Mouse (Mus musculus): ENCODE results near the gene Rtel1.

The Rtel1 gene

DNA sequence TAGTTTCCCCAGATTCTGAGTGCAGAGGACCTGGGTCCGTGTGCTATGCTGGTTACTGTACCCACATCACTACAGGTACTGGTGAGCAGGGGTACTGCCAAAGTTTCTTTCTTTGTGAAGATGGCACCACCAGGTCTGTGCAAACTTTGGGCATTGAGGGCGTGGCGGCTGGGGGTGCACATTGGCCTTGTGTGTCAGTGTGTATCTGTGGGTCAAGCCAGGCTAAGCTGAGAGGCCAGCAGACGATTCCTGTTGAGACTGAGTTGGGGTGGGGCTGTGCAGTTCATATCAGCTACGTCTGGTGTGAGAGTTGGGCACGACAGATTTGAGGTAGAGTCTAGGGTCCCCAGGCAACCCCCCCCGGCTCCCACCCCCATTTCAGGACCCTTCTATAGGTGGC, 64.9 kb downstream of the Rtel1 start:
- in situ Hi-C loops (cut with MboI; ENCODE audit: unreplicated experiment in 2 of 2): no loop called here

- in situ Hi-C loops (cut with MboI; ENCODE audit: unreplicated experiment in 2 of 2): no loop called here
These were observed 65.4 kb downstream of the Rtel1 start for GRCm38 (mm10) chr2:181384919-181385391.

- in situ Hi-C loops (cut with MboI; ENCODE audit: unreplicated experiment in 2 of 2): no loop called here
These were observed 66.3 kb downstream of the Rtel1 start for GRCm38 (mm10) chr2:181385885-181386284.

- in situ Hi-C loops (cut with MboI; ENCODE audit: unreplicated experiment in 2 of 2): no loop called here
These were observed 67.2 kb downstream of the Rtel1 start for GRCm38 (mm10) chr2:181386663-181387210.

DNA sequence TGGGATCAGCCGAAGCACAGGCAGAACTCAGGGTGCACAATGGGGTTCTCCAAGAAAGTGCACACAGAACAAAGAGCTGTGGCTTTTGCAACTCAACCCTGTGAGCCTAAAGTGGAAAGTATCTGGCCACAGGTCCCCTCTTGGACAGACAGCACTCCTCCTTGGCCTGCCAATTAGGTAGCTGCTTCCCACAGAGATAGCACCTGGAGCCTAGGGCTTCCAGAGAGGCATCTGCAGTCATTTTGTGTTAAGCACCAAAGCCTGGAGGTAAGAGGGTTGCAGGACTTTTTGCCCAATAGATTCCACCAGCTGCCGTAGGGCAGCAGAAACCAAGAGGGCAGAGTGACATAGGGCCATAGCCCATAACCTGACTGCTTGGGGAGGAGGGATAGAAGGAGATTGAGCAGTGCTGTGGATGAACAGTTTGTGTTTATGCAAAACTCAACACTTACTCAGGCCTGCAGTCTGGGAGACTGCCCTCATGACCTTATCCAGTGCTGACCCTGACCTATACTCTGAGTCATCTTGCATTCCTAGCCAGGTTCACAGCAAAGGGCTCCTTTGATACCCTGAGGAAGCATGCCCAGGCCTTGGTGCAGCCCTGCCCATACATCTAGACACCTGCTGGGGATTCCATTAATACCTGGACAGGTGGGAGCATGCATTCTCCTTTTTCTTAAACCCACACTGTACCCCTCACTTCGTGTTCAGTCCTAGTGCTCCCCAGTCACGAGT, 70.8 kb downstream of the Rtel1 start:
- in situ Hi-C loops (cut with MboI; ENCODE audit: unreplicated experiment in 2 of 2): loop anchor here (5.0 to 10.0 kb wide), 4 partner anchors 192 to 287 kb away; partner anchors contain the start of genes Prpf6 (in 1 of the 2), Sox18 (in 1 of the 2), Uckl1 (in 1 of the 2) and Zfp512b (in 1 of the 2)

DNA sequence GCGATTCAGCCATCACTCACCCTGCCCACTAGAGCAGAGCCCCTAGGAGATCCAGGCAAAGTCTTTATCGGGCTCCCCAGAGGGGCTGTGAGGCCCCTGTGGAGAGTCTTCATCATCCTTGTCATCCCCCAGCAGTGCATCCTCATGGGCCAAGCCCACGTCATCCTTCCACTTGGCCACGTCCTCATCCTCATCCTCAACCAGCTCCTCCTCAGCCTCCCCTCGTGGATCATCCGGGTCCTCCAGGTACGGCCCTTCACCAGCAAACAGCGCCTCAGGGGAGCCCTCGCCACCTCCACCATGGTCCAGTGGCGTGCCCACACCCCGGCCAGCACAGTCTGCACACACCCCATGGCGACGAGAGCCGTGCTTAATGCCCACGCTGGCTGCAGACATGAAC, 71.5 kb downstream of the Rtel1 start:
- in situ Hi-C loops (cut with MboI; ENCODE audit: unreplicated experiment in 2 of 2): loop anchor here (5.0 to 10.0 kb wide), 4 partner anchors 191 to 286 kb away; partner anchors contain the start of genes Prpf6 (in 1 of the 2), Sox18 (in 1 of the 2), Uckl1 (in 1 of the 2) and Zfp512b (in 1 of the 2)

GRCm38 (mm10) chr2:181391541-181391940, 72.0 kb downstream of the Rtel1 start:
- in situ Hi-C loops (cut with MboI; ENCODE audit: unreplicated experiment in 2 of 2): loop anchor here (5.0 to 10.0 kb wide), 4 partner anchors 191 to 286 kb away; partner anchors contain the start of genes Prpf6 (in 1 of the 2), Sox18 (in 1 of the 2), Uckl1 (in 1 of the 2) and Zfp512b (in 1 of the 2)

- in situ Hi-C loops (cut with MboI; ENCODE audit: unreplicated experiment in 2 of 2): loop anchor here (5.0 to 10.0 kb wide), 4 partner anchors 190 to 285 kb away; partner anchors contain the start of genes Prpf6 (in 1 of the 2), Sox18 (in 1 of the 2), Uckl1 (in 1 of the 2) and Zfp512b (in 1 of the 2)
These were observed 73.2 kb downstream of the Rtel1 start for GRCm38 (mm10) chr2:181392600-181393213.

DNA sequence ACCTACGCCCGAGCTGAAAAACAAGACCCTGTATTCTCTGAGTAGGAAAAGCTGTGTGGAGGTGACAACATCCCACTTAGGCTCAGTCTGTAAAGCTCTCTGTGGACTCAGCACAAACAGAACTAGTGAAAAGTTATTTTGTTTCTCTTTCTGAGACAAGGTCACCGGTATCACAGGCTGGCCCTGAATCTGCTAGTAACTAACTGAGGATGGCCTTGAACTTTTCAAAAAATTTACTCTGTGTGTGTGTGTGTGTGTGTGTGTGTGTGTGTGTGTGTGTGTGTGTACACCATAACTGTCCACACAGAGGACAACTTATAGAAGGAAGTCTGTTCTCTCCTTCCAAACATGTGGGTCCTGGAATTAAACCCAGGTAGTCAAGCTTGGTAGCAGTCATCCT, 74.5 kb downstream of the Rtel1 start:
- in situ Hi-C loops (cut with MboI; ENCODE audit: unreplicated experiment in 2 of 2): loop anchor here (5.0 to 10.0 kb wide), 4 partner anchors 188 to 283 kb away; partner anchors contain the start of genes Prpf6 (in 1 of the 2), Sox18 (in 1 of the 2), Uckl1 (in 1 of the 2) and Zfp512b (in 1 of the 2)

DNA sequence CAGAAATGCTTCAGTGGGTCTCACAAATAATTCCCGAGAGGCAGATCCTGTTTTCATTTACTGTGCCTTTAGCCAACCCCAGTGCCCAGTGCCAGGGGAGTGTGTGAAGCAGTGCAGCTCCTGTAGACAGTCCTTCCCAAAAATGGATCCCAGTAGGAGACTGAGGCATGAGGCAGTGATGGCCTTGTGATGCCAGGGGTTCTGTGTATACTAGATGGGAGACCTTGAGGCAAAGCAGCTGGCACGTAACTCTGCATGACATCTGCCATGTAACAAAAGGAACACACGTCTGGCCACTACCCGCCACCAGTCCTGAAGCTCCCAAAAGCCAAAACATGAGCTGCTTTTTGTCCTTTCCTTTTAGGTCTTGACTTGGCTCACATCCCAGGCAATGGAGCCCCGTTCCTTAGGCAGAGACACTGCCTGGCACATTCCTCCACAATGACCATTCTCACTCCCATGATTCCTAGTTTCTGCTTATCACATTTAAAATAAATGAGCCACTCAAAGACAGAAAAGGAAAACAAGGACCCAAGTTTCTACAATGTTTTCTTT, 77.7 kb downstream of the Rtel1 start:
- in situ Hi-C loops (cut with MboI; ENCODE audit: unreplicated experiment in 2 of 2): loop anchor here in 1 of 2 experiments (10.0 kb wide), 1 partner anchor 278 kb away; the partner anchor contains the start of gene Sox18

DNA sequence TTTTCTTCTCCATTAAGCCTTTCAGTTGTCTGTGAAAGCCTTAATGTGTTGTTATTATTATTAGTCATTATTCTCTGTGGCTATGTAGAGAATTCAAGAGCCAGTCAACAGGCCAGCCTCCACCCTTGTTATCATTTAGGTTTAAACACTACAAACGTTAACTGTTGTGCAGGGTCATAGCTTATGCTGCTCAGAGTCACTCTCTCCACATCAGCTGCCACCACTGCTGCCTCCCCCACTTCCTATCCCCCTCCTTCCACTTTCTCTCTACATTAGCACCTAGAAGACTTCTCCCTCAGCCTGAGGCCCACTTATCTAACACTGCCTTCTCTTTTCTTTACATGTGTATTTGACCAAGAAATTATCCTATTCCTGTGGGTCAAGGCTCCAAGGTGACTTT, 82.0 kb downstream of the Rtel1 start:
- in situ Hi-C loops (cut with MboI; ENCODE audit: unreplicated experiment in 2 of 2): no loop called here

DNA sequence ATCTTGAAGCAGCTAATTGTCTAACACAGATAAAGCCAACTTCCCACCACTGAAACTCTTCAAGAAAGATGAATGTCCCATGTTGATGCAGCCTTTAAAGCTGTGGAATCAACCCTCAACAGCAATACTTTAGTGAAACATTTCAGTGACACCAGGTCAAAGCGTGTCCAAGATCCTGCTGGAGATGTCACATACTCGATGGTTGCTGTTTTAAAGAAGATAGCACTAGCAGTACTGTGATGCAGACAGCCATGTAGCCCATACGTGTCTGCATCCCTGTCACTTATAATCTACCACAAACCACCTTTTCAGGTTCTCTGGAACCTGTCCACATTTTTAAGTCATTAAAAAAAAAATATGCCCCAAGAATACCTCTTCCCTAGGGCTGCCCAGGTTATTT, 84.2 kb downstream of the Rtel1 start:
- in situ Hi-C loops (cut with MboI; ENCODE audit: unreplicated experiment in 2 of 2): no loop called here

All from v-Abl transformed pro-B cells (cell line).